Mouse (Mus musculus): ENCODE results near the gene Atrnl1. TPM values are rescaled to one million over a fixed set of nuclear protein-coding genes. Genes with fewer than 3 reads are reported as not detected.

Gene Atrnl1
- polyA plus RNA-seq, 1 experiment from 2014 or later: 0.55 TPM

- Histone ChIP-seq H3K9ac (no peak overlapping the region), H3K36me3 (replicated peaks) (no peaks in the 10 kb centered on the region), H3K4me2 (no peak overlapping the region), H3K4me3 (replicated peaks) (no peak overlapping the region), H3K4me1 (replicated peaks) (no peaks in the 10 kb centered on the region), H3K27ac (replicated peaks) (no peak overlapping the region), H3K9me3 (replicated peaks) (no peaks in the 10 kb centered on the region), H3K27me3 (no peaks in the 10 kb centered on the region)
- 53% methylated on average over 3 of the region's 3 CpGs for WGBS (ENCODE audit: insufficient replicate concordance)
- peak; percentile 15; the same call in 1 of the 2 replicates for ATAC-seq (ENCODE audit: insufficient read depth)
Measured at GRCm38 (mm10) chr19:58123620-58124019, 512.8 kb downstream of the Atrnl1 start.

- H3K9ac ChIP-seq: no peak overlapping the region
- H3K27me3 ChIP-seq: no peaks in the 10 kb centered on the region
- no peaks in the 10 kb centered on the region for H3K36me3 ChIP-seq (replicated peaks)
- ATAC-seq (ENCODE audit: insufficient read depth): no peak
- WGBS (ENCODE audit: insufficient replicate concordance): 67% methylated on average over 5 of the region's 5 CpGs
- H3K4me2 ChIP-seq: no peak overlapping the region
- no peaks in the 10 kb centered on the region for H3K9me3 ChIP-seq (replicated peaks)
- H3K4me1 ChIP-seq (replicated peaks): no peaks in the 10 kb centered on the region
- no peak overlapping the region for H3K4me3 ChIP-seq (replicated peaks)
- H3K27ac ChIP-seq (replicated peaks): no peak overlapping the region
Measured at GRCm38 (mm10) chr19:58124566-58124965, 513.7 kb downstream of the Atrnl1 start.

GRCm38 (mm10) chr19:58125010-58125409 lies 514.2 kb downstream of the Atrnl1 start:
- Histone ChIP-seq H3K9ac (no peak overlapping the region), H3K36me3 (replicated peaks) (no peaks in the 10 kb centered on the region), H3K4me1 (replicated peaks) (no peaks in the 10 kb centered on the region), H3K9me3 (replicated peaks) (no peaks in the 10 kb centered on the region), H3K27ac (replicated peaks) (no peak overlapping the region), H3K27me3 (no peaks in the 10 kb centered on the region), H3K4me2 (no peak overlapping the region), H3K4me3 (replicated peaks) (no peak overlapping the region)
- 77% methylated on average over 14 of the region's 14 CpGs for WGBS (ENCODE audit: insufficient replicate concordance)
- ATAC-seq (ENCODE audit: insufficient read depth): no peak

GRCm38 (mm10) chr19:58131896-58132295 lies 521.1 kb downstream of the Atrnl1 start:
- no peaks in the 10 kb centered on the region for H3K36me3 ChIP-seq (replicated peaks)
- H3K27ac ChIP-seq (replicated peaks): no peak overlapping the region
- H3K4me3 ChIP-seq (replicated peaks): no peak overlapping the region
- H3K9ac ChIP-seq: no peak overlapping the region
- no peaks in the 10 kb centered on the region for H3K9me3 ChIP-seq (replicated peaks)
- H3K4me1 ChIP-seq (replicated peaks): no peaks in the 10 kb centered on the region
- H3K4me2 ChIP-seq: no peak overlapping the region
- ATAC-seq (ENCODE audit: insufficient read depth): no peak
- 58% methylated on average over 9 of the region's 9 CpGs for WGBS (ENCODE audit: insufficient replicate concordance)
- no peaks in the 10 kb centered on the region for H3K27me3 ChIP-seq

GRCm38 (mm10) chr19:58140191-58140784 lies 529.5 kb downstream of the Atrnl1 start:
- Histone ChIP-seq H3K36me3 (replicated peaks) (no peaks in the 10 kb centered on the region), H3K4me2 (no peak overlapping the region), H3K9ac (no peak overlapping the region), H3K4me1 (replicated peaks) (no peaks in the 10 kb centered on the region), H3K27me3 (no peaks in the 10 kb centered on the region), H3K4me3 (replicated peaks) (no peak overlapping the region), H3K9me3 (replicated peaks) (no peaks in the 10 kb centered on the region), H3K27ac (replicated peaks) (no peak overlapping the region)
- WGBS (ENCODE audit: insufficient replicate concordance): 54% methylated on average over 13 of the region's 13 CpGs
- ATAC-seq (ENCODE audit: insufficient read depth): no peak

- ATAC-seq (ENCODE audit: insufficient read depth): no peak
- Histone ChIP-seq H3K9me3 (replicated peaks) (no peaks in the 10 kb centered on the region), H3K27me3 (no peaks in the 10 kb centered on the region), H3K36me3 (replicated peaks) (no peaks in the 10 kb centered on the region), H3K4me2 (no peak overlapping the region), H3K4me3 (replicated peaks) (no peak overlapping the region), H3K9ac (no peak overlapping the region), H3K27ac (replicated peaks) (no peak overlapping the region), H3K4me1 (replicated peaks) (no peaks in the 10 kb centered on the region)
- WGBS (ENCODE audit: insufficient replicate concordance): 40% methylated on average over 7 of the region's 7 CpGs
Measured at GRCm38 (mm10) chr19:58143853-58144454, 533.1 kb downstream of the Atrnl1 start.

- Histone ChIP-seq H3K4me3 (replicated peaks) (no peak overlapping the region), H3K9ac (no peak overlapping the region), H3K36me3 (replicated peaks) (no peaks in the 10 kb centered on the region), H3K9me3 (replicated peaks) (no peaks in the 10 kb centered on the region), H3K4me2 (no peak overlapping the region), H3K27me3 (no peaks in the 10 kb centered on the region), H3K27ac (replicated peaks) (no peak overlapping the region), H3K4me1 (replicated peaks) (no peaks in the 10 kb centered on the region)
- WGBS (ENCODE audit: insufficient replicate concordance): 64% methylated on average over 9 of the region's 9 CpGs
- ATAC-seq (ENCODE audit: insufficient read depth): no peak
Measured at GRCm38 (mm10) chr19:58145521-58145920, 534.7 kb downstream of the Atrnl1 start.

GRCm38 (mm10) chr19:58151257-58151656 lies 540.4 kb downstream of the Atrnl1 start:
- 72% methylated on average over 7 of the region's 7 CpGs for WGBS (ENCODE audit: insufficient replicate concordance)
- no peak overlapping the region for H3K4me3 ChIP-seq (replicated peaks)
- ATAC-seq (ENCODE audit: insufficient read depth): no peak
- no peak overlapping the region for H3K4me2 ChIP-seq
- H3K27me3 ChIP-seq: no peaks in the 10 kb centered on the region
- no peak overlapping the region for H3K27ac ChIP-seq (replicated peaks)
- H3K9ac ChIP-seq: no peak overlapping the region
- H3K4me1 ChIP-seq (replicated peaks): no peaks in the 10 kb centered on the region
- H3K36me3 ChIP-seq (replicated peaks): no peaks in the 10 kb centered on the region
- H3K9me3 ChIP-seq (replicated peaks): no peaks in the 10 kb centered on the region

- Histone ChIP-seq H3K9ac (no peak overlapping the region), H3K4me3 (replicated peaks) (no peak overlapping the region), H3K27ac (replicated peaks) (no peak overlapping the region), H3K9me3 (replicated peaks) (no peaks in the 10 kb centered on the region), H3K36me3 (replicated peaks) (no peaks in the 10 kb centered on the region), H3K4me2 (no peak overlapping the region), H3K4me1 (replicated peaks) (no peaks in the 10 kb centered on the region), H3K27me3 (no peaks in the 10 kb centered on the region)
- no peak for ATAC-seq (ENCODE audit: insufficient read depth)
- WGBS (ENCODE audit: insufficient replicate concordance): 79% methylated on average over 9 of the region's 9 CpGs
Measured at GRCm38 (mm10) chr19:58161569-58161968, 550.7 kb downstream of the Atrnl1 start.

GRCm38 (mm10) chr19:58164896-58165634 lies 554.2 kb downstream of the Atrnl1 start:
- Histone ChIP-seq H3K4me3 (replicated peaks) (no peak overlapping the region), H3K36me3 (replicated peaks) (no peaks in the 10 kb centered on the region), H3K4me1 (replicated peaks) (no peaks in the 10 kb centered on the region), H3K27me3 (no peaks in the 10 kb centered on the region), H3K9ac (no peak overlapping the region), H3K9me3 (replicated peaks) (no peaks in the 10 kb centered on the region), H3K4me2 (no peak overlapping the region), H3K27ac (replicated peaks) (no peak overlapping the region)
- no peak for ATAC-seq (ENCODE audit: insufficient read depth)
- 56% methylated on average over 7 of the region's 7 CpGs for WGBS (ENCODE audit: insufficient replicate concordance)

GRCm38 (mm10) chr19:58165635-58166015 lies 554.8 kb downstream of the Atrnl1 start:
- Histone ChIP-seq H3K4me1 (replicated peaks) (no peaks in the 10 kb centered on the region), H3K4me3 (replicated peaks) (no peak overlapping the region), H3K36me3 (replicated peaks) (no peaks in the 10 kb centered on the region), H3K4me2 (no peak overlapping the region), H3K9ac (no peak overlapping the region), H3K27ac (replicated peaks) (no peak overlapping the region), H3K9me3 (replicated peaks) (no peaks in the 10 kb centered on the region), H3K27me3 (no peaks in the 10 kb centered on the region)
- no peak for ATAC-seq (ENCODE audit: insufficient read depth)
- 47% methylated on average over 9 of the region's 9 CpGs for WGBS (ENCODE audit: insufficient replicate concordance)
